Mouse (Mus musculus): ENCODE results near the gene Slc51a.

GRCm38 (mm10) chr16:32437266-32437665, 50.4 kb downstream of the Slc51a start:
- no peak for TF ChIP-seq CTCF (IDR thresholded peaks at IDR 0.05; ENCODE audit: low read depth)
- no peak for TF ChIP-seq EP300 (optimal IDR thresholded peaks at IDR 0.05)
